Mouse (Mus musculus) forebrain, embryonic 16.5 days (tissue): ENCODE data around the gene Nxpe3. TPM values are rescaled to one million over a fixed set of nuclear protein-coding genes. Genes with fewer than 3 reads are reported as not detected.

Source experiments
- ATAC-seq: fragments of 200-750 bp; cut with Nextera tagmentation; 2 replicates; pipeline ENCODE4 v1.8.0; 2017; ENCODE audit warnings: mild to moderate bottlenecking, moderate library complexity
- H3K27ac ChIP-seq: fragments of 300-500 bp; sonication (generic); 2 replicates; pipeline ENCODE4 v1.5.1; 2014; ENCODE audit warnings: low read length, control low read depth
- H3K27me3 ChIP-seq: fragments of 300-500 bp; sonication (generic); replicated peaks from 2 replicates; pipeline ENCODE4 v1.6.1; 2014; ENCODE audit warnings: low read length; ENCODE audit not compliant: control insufficient read depth, insufficient read depth
- H3K36me3 ChIP-seq: fragments of 300-500 bp; sonication (generic); 2 replicates; pipeline ENCODE4 v1.6.1; 2014; ENCODE audit not compliant: control insufficient read depth, insufficient read depth
- H3K4me1 ChIP-seq: fragments of 300-500 bp; sonication (generic); replicated peaks from 2 replicates; pipeline ENCODE4 v1.6.1; 2014; ENCODE audit warnings: low read length; ENCODE audit not compliant: control insufficient read depth, insufficient read depth
- H3K4me2 ChIP-seq: fragments of 300-500 bp; sonication (generic); 2 replicates; pipeline ENCODE4 v1.6.1; 2014; ENCODE audit warnings: mild to moderate bottlenecking, low read length, control low read depth
- H3K4me3 ChIP-seq: fragments of 300-500 bp; sonication (generic); replicated peaks from 2 replicates; pipeline ENCODE4 v1.5.1; 2014; ENCODE audit warnings: mild to moderate bottlenecking, low read length, control low read depth
- H3K9ac ChIP-seq: fragments of 300-500 bp; sonication (generic); replicated peaks from 2 replicates; pipeline ENCODE4 v1.6.1; 2014; ENCODE audit warnings: low read depth, low read length, control low read depth
- H3K9me3 ChIP-seq: fragments of 300-500 bp; sonication (generic); 2 replicates; pipeline ENCODE4 v1.6.1; 2016; ENCODE audit warnings: low read length; ENCODE audit not compliant: control insufficient read depth
- WGBS: fragments of 180-500 bp; shearing (Covaris S2); extraction: QIAGEN DNeasy Blood & Tissue Kit; methylation state at CpG from one replicate; pipeline ENCODE4 v1.1.7; 2014; 5-methylcytosine and 5-hydroxymethylcytosine counted together
- polyA plus RNA-seq: library from polyadenylated mRNA; unstranded; fragments of >200 nt; fragmentation: Nextera tagmentation; extraction: Ambion mirVana; gene quantifications from 2 replicates; pipeline ENCODE4 v1.2.1, GENCODE M21; 2015

The Nxpe3 gene
- polyA plus RNA-seq, 1 experiment from 2014 or later: 2.1 TPM

DNA sequence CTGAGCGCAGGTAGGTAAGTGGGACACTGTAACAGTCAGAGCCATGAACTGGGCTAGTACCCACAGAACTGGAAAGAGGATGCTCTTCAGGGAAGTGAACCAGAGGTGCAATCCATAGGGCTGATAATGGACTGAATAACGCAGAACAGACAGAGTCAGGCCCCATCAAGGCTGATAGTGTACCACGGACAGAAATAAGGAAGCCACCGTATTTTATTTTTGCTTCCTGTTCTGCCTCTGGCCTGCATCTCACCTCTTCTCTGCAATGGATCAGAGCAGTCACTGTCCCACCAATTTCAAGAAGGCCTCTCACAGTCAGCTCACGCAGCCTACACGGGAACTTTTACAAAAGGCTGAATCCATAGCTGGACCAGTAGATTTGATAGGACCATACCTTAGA lies 63.0 kb downstream of the Nxpe3 start:
- no peaks in the 10 kb centered on the region for H3K36me3 ChIP-seq
- no peak overlapping the region for H3K4me2 ChIP-seq
- H3K27me3 ChIP-seq: no peaks in the 10 kb centered on the region
- H3K4me3 ChIP-seq: no peak overlapping the region
- 92% methylated on average over 6 of the region's 6 CpGs for WGBS
- H3K9ac ChIP-seq: no peak overlapping the region
- H3K27ac ChIP-seq: no peak overlapping the region
- ATAC-seq: no peak
- no peaks in the 10 kb centered on the region for H3K9me3 ChIP-seq
- H3K4me1 ChIP-seq: no peaks in the 10 kb centered on the region

DNA sequence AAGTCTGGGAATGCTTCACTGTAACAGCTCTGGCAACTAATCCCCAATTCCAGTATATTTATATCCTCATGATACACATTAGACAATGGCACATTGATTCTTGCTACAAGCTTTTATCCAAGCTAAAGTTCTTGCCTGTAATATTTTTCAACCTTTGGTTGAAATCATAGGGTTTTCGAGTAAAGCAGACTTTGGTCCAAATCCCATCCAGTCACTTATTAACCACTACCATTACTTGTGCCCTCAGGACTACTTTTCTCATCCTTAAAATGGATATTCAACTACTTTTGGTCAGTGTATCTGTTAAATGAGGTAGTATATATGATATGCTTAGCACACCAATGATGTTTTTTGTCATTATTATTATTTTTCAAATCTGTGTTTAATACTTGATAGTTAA lies 63.6 kb downstream of the Nxpe3 start:
- H3K9ac ChIP-seq: no peak overlapping the region
- no peak overlapping the region for H3K4me3 ChIP-seq
- 92% methylated on average over 1 of the region's 1 CpGs for WGBS
- no peaks in the 10 kb centered on the region for H3K36me3 ChIP-seq
- no peak for ATAC-seq
- no peaks in the 10 kb centered on the region for H3K4me1 ChIP-seq
- H3K9me3 ChIP-seq: no peaks in the 10 kb centered on the region
- no peak overlapping the region for H3K4me2 ChIP-seq
- no peaks in the 10 kb centered on the region for H3K27me3 ChIP-seq
- H3K27ac ChIP-seq: no peak overlapping the region

DNA sequence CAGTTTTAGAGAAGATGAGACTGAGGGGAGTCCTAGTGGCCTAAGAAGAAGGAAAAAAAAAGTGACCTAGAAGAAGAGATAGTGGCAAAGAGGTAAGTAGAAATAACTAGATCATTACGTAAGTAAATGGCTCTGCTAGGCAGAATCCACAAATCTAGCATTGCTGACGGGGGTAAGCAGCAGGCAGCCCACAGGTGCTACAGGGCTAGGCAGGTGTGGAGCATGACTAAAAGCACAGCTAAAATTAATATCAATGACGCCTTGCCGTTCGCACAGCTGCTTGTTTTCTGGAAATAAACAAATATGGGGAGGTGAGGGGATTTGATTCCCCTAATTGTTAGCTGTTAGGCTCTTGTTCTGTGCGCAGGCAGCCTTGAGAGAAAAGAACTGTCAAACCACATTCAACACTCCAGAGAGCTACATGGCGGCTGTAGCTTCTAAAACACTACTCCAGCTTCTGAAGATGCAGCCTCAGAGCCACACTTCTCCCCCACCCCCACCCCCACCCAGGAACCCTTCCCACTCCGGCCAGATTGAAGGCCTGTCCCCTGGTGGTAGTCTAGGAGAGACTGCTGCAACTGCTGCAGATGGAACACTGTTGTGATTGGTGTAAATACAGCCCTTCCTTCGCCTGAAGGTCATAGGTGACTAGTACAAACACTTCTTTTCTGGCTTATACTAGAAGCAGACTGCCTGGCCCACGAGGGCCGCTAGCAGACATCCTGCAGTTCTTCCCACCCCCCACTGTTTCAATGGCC lies 71.5 kb downstream of the Nxpe3 start:
- Histone ChIP-seq H3K4me3 (no peak overlapping the region), H3K9ac (no peak overlapping the region), H3K9me3 (no peaks in the 10 kb centered on the region), H3K27me3 (no peaks in the 10 kb centered on the region), H3K4me1 (peaks cover 13% of the 10 kb centered on the region), H3K4me2 (no peak overlapping the region), H3K36me3 (no peaks in the 10 kb centered on the region), H3K27ac (no peak overlapping the region)
- no peak for ATAC-seq
- WGBS: 45% methylated on average over 11 of the region's 11 CpGs

DNA sequence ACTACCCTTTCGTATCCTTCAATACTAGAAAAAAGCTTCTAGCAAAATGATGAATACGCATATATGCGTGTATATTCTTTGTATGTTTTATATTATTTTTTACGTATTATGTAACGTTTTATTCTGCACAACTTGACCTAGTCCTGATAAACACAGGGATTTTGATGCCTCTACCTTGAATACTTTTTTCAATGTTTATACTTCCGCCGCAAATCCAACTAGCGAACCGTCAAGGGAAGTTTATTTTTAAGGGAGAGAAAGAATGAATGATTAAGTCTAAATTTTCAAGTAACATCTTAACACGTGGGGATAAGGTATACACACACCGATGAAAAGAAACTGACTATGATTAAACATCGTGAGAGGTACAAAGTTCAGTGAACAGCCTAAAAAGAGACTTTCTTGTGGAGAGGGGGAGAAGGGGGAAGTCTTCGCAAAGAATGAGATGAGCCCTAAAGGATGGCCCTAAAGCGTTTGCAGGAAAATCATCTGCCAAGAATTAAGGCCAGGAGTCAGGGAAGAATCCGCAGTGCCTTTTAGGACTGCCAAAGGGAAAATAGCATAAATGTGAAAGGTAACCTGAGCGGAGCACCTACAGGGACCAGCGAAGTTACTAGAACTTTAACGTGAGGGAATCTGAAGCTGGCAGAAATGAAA lies 72.2 kb downstream of the Nxpe3 start:
- Histone ChIP-seq H3K9me3 (no peaks in the 10 kb centered on the region), H3K27ac (no peak overlapping the region), H3K9ac (no peak overlapping the region), H3K36me3 (no peaks in the 10 kb centered on the region; the same call in 1 of the 2 replicates), H3K27me3 (no peaks in the 10 kb centered on the region), H3K4me1 (peaks cover 13% of the 10 kb centered on the region), H3K4me3 (peak overlapping the region; percentile 89), H3K4me2 (peak overlapping the region; percentile 99)
- 52% methylated on average over 18 of the region's 18 CpGs for WGBS
- no peak for ATAC-seq

DNA sequence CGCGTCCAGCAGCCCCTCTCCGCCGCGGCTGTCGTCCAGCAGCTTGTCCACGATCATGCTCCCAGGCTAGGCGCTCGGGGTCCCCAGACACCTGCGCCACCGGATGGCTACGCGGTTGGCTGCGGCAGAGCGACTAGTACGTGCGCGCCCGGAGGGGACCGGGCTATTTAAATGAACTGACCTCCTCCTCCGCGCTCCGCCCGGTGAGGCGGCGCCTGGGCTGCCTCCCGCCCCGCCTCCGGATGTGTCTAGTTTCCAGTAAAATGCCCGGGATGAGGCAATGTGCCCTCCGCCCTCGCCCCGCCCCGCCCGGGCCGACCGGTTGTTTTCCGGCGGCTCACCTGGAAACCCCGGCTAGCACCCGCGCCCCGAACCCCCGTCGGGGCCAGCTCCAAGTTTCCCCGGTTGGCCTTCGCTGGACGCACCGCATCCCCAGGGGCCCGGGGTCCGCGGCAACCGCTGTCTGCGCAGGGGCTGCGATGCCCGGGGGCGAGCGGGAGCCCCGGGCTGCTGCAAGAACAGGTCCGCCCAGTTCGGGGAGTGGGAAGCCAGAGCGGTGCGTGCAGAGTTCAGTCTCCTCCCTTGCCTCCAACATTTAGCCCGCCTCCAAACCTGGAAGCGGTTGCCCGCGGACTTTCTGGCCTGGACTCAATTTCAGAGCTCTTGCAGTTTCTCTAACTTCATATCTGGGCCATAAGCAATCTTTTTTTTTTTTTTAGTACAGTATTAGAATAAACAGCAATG lies 72.9 kb downstream of the Nxpe3 start:
- peak; percentile 94 for ATAC-seq
- 0 out of 2 replicates have a peak overlapping the region, but pooled peaks have one; percentile 18 for H3K27ac ChIP-seq
- peak overlapping the region; percentile 99 for H3K4me2 ChIP-seq
- peaks cover 13% of the 10 kb centered on the region for H3K4me1 ChIP-seq
- peak overlapping the region; percentile 80 for H3K9ac ChIP-seq
- H3K9me3 ChIP-seq: no peaks in the 10 kb centered on the region
- no peaks in the 10 kb centered on the region; the same call in 1 of the 2 replicates for H3K36me3 ChIP-seq
- WGBS: under 1% methylated on average over 55 of the region's 67 CpGs
- peak overlapping the region; percentile 89 for H3K4me3 ChIP-seq
- no peaks in the 10 kb centered on the region for H3K27me3 ChIP-seq

DNA sequence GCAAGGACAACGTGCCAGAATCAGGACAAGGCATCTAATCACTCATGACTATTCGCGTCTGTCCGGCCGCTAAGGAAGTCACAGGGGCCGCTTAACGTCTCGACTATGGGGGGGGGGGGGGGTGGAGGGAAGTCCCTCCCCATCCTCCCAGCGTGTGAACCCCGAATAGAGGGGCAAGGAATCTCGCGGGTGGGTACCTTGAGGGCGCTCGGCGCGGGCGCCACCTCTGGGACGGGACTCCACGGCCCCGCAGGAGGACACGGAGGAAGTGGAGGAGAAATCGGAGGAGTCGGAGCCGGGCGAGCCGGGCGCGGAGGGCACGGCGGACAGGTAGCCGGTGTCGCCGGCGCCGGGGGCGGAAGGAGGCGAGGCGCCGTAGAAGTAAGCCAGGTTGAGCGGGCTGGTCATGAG lies 73.5 kb downstream of the Nxpe3 start:
- Histone ChIP-seq H3K9ac (peak overlapping the region; percentile 80), H3K27ac (0 out of 2 replicates have a peak overlapping the region, but pooled peaks have one; percentile 18), H3K4me2 (peak overlapping the region; percentile 99), H3K27me3 (no peaks in the 10 kb centered on the region), H3K36me3 (peaks cover 2% of the 10 kb centered on the region; the same call in 1 of the 2 replicates), H3K4me3 (peak overlapping the region; percentile 89), H3K4me1 (peaks cover 13% of the 10 kb centered on the region), H3K9me3 (no peaks in the 10 kb centered on the region)
- 0% methylated on average over 34 of the region's 40 CpGs for WGBS
- ATAC-seq: peak; percentile 53

DNA sequence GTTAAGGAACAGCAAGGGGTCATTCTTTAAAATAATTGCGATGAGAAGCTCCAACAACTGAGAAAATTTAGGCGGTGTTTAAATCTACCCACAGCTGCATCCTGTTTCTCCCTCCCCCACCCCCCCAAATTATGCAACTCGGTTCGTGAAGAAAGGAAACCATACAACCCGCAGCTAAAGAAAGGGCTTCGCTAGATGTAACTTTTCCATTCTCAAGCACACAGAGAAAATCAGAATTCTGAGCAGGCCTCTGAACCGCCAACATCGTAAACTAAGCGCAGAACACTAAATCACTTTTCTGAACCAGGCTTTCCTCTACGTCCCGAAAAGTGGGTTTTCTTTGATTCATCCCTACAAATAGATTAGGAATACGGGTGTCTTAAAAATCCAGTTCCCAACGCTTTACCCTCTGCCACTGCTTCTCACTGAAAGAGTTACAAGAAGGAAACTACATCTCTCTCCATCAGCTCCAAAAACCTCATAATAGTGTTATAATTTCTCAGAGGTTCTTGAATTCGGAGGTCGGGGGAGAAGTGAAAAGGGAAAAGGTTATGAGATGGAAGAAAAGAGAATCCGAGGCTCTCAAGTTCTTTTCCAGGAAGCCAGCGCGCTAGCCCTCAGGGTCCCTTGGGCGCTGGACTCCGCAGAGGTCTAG lies 74.0 kb downstream of the Nxpe3 start:
- Histone ChIP-seq H3K27me3 (no peaks in the 10 kb centered on the region), H3K36me3 (peaks cover 6% of the 10 kb centered on the region), H3K4me1 (peaks cover 13% of the 10 kb centered on the region), H3K9me3 (no peaks in the 10 kb centered on the region), H3K27ac (no peak overlapping the region), H3K9ac (peak overlapping the region; percentile 80), H3K4me3 (peak overlapping the region; percentile 89), H3K4me2 (peak overlapping the region; percentile 99)
- WGBS: 10% methylated on average over 20 of the region's 20 CpGs
- ATAC-seq: no peak

DNA sequence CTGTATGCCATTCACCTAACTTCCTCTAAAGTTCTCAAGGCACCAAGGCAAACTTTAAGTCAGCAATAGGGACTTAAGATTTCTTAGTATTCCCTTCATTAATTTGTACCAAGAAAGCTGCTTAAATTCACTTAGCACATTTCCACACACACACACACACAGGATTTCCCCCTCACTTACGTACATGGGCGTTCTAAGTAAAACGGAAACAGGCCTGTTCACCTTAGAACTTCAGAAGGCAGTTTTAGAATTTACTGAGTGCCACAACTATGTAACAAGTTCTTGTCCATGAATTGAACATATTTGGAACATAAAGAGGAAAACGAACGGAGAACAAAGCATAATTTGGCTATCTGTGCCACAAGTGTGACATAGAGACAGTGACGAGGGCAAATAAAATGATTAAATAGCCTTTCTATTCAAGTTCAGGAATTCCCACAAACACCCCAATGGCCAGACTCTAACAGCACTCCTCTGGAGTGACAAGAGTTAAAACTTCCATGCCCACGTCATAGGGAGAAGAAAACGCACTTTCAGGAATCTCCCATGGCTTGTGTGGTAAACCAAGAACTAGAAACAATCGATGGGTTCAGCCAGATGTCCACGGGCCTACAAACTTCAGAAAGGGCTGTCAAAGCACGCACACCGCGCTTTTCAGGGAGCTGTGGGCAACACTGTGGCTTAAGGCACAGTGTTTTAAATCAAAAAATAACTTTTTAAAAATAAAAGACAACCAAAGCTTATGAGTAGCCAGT lies 74.7 kb downstream of the Nxpe3 start:
- WGBS: 45% methylated on average over 13 of the region's 13 CpGs
- Histone ChIP-seq H3K36me3 (peaks cover 13% of the 10 kb centered on the region), H3K4me1 (peaks cover 13% of the 10 kb centered on the region), H3K27me3 (no peaks in the 10 kb centered on the region), H3K4me2 (peak overlapping the region; percentile 99), H3K27ac (no peak overlapping the region), H3K9ac (no peak overlapping the region), H3K9me3 (no peaks in the 10 kb centered on the region), H3K4me3 (peak overlapping the region; percentile 89; the same call in 1 of the 2 replicates)
- ATAC-seq: no peak
